Mouse (Mus musculus) midbrain, embryonic 11.5 days (tissue): ENCODE measurements around the gene Ppcdc. TPM values are rescaled to one million over a fixed set of nuclear protein-coding genes. Genes with fewer than 3 reads are reported as not detected.

Experiments used
- ATAC-seq: fragments of 200-750 bp; cut with Nextera tagmentation; 2 replicates; pipeline ENCODE4 v1.8.0; 2017; ENCODE audit warnings: moderate TSS enrichment, moderate library complexity; ENCODE audit not compliant: low FRiP score
- DNase-seq: peaks from one replicate; pipeline ENCODE4 v3.0.0; 2015; ENCODE audit warnings: low spot score; ENCODE audit errors: missing footprints
- H3K27ac ChIP-seq: fragments of 300-500 bp; sonication (generic); 2 replicates; pipeline ENCODE4 v1.5.1; 2014; ENCODE audit warnings: low read depth, low read length
- H3K27me3 ChIP-seq: fragments of 300-500 bp; sonication (generic); 2 replicates; pipeline ENCODE4 v1.6.1; 2014; ENCODE audit warnings: mild to moderate bottlenecking, low read length, moderate library complexity, mixed read lengths; ENCODE audit not compliant: control insufficient read depth, insufficient read depth
- H3K36me3 ChIP-seq: fragments of 300-500 bp; sonication (generic); 2 replicates; pipeline ENCODE4 v1.6.1; 2014; ENCODE audit warnings: mild to moderate bottlenecking, low read length, moderate library complexity, mixed read lengths; ENCODE audit not compliant: control insufficient read depth, insufficient read depth
- H3K4me1 ChIP-seq: fragments of 300-500 bp; sonication (generic); 2 replicates; pipeline ENCODE4 v1.6.1; 2014; ENCODE audit warnings: low read length; ENCODE audit not compliant: control insufficient read depth, insufficient read depth
- H3K4me2 ChIP-seq: fragments of 300-500 bp; sonication (generic); 2 replicates; pipeline ENCODE4 v1.6.1; 2014; ENCODE audit warnings: mild to moderate bottlenecking, moderate library complexity
- H3K4me3 ChIP-seq: fragments of 300-500 bp; sonication (generic); 2 replicates; pipeline ENCODE4 v1.5.1; 2014; ENCODE audit warnings: low read depth, low read length
- H3K9ac ChIP-seq: fragments of 300-500 bp; sonication (generic); 2 replicates; pipeline ENCODE4 v1.6.1; 2014; ENCODE audit warnings: low read length
- H3K9me3 ChIP-seq: fragments of 300-500 bp; sonication (generic); 2 replicates; pipeline ENCODE4 v1.6.1; 2016; ENCODE audit warnings: low read length; ENCODE audit not compliant: control insufficient read depth
- WGBS: fragments of 180-500 bp; shearing (Covaris S2); extraction: QIAGEN DNeasy Blood & Tissue Kit; methylation state at CpG from one replicate; pipeline ENCODE4 v1.1.7; 2014; 5-methylcytosine and 5-hydroxymethylcytosine counted together
- polyA plus RNA-seq: library from polyadenylated mRNA; unstranded; fragments of >200 nt; fragmentation: Nextera tagmentation; extraction: Ambion mirVana; gene quantifications from 2 replicates; pipeline ENCODE4 v1.2.1, GENCODE M21; 2014

The Ppcdc gene
- polyA plus RNA-seq, 1 experiment from 2014 or later: 22.9 TPM

GRCm38 (mm10) chr9:57453516-57453915 lies 13.6 kb upstream of the Ppcdc start:
- H3K27me3 ChIP-seq: no peaks in the 10 kb centered on the region
- H3K27ac ChIP-seq: no peak overlapping the region
- no peak overlapping the region for H3K4me2 ChIP-seq
- peaks cover 4% of the 10 kb centered on the region; the same call in 1 of the 2 replicates for H3K36me3 ChIP-seq
- ATAC-seq (no peak), DNase-seq (no peak)
- H3K4me3 ChIP-seq: no peak overlapping the region
- no peak overlapping the region for H3K9ac ChIP-seq
- no peaks in the 10 kb centered on the region for H3K4me1 ChIP-seq
- 91% methylated on average over 4 of the region's 4 CpGs for WGBS
- no peaks in the 10 kb centered on the region for H3K9me3 ChIP-seq

- H3K4me3 ChIP-seq: no peak overlapping the region
- no peaks in the 10 kb centered on the region for H3K4me1 ChIP-seq
- no peak overlapping the region for H3K9ac ChIP-seq
- peaks cover 4% of the 10 kb centered on the region; the same call in 1 of the 2 replicates for H3K36me3 ChIP-seq
- no peaks in the 10 kb centered on the region for H3K9me3 ChIP-seq
- ATAC-seq (no peak), DNase-seq (no peak)
- H3K27ac ChIP-seq: no peak overlapping the region
- WGBS: 90% methylated on average over 8 of the region's 8 CpGs
- no peak overlapping the region for H3K4me2 ChIP-seq
- no peaks in the 10 kb centered on the region for H3K27me3 ChIP-seq
Measured at GRCm38 (mm10) chr9:57452624-57453462, 12.9 kb upstream of the Ppcdc start.

GRCm38 (mm10) chr9:57449715-57450114 lies 9.8 kb upstream of the Ppcdc start:
- Histone ChIP-seq H3K36me3 (peaks cover 4% of the 10 kb centered on the region; the same call in 1 of the 2 replicates), H3K4me3 (no peak overlapping the region), H3K27ac (no peak overlapping the region), H3K9ac (no peak overlapping the region), H3K4me1 (no peaks in the 10 kb centered on the region), H3K4me2 (no peak overlapping the region), H3K9me3 (no peaks in the 10 kb centered on the region), H3K27me3 (no peaks in the 10 kb centered on the region)
- no peak for ATAC-seq
- WGBS: 79% methylated on average over 1 of the region's 1 CpGs
- DNase-seq: peak; percentile 88

- no peak for ATAC-seq
- Histone ChIP-seq H3K9ac (no peak overlapping the region), H3K4me1 (no peaks in the 10 kb centered on the region; the same call in 1 of the 2 replicates), H3K27ac (no peak overlapping the region), H3K4me2 (no peak overlapping the region), H3K9me3 (no peaks in the 10 kb centered on the region), H3K27me3 (no peaks in the 10 kb centered on the region), H3K36me3 (no peaks in the 10 kb centered on the region), H3K4me3 (no peak overlapping the region)
- WGBS: 96% methylated on average over 1 of the region's 1 CpGs
- no peak for DNase-seq
Measured at GRCm38 (mm10) chr9:57440620-57441019, 696 bp upstream of the Ppcdc start.

GRCm38 (mm10) chr9:57439083-57439482 lies 841 bp downstream of the Ppcdc start:
- 65% methylated on average over 7 of the region's 7 CpGs for whole genome bisulfite sequencing
- Histone ChIP-seq H3K4me3 (peak overlapping the region; percentile 41), H3K9ac (peak overlapping the region; percentile 84), H3K9me3 (no peaks in the 10 kb centered on the region), H3K36me3 (no peaks in the 10 kb centered on the region), H3K27ac (no peak overlapping the region), H3K4me1 (no peaks in the 10 kb centered on the region; the same call in 1 of the 2 replicates), H3K27me3 (no peaks in the 10 kb centered on the region), H3K4me2 (peak overlapping the region; percentile 70)
- DNase-seq (no peak), ATAC-seq (no peak)

GRCm38 (mm10) chr9:57437896-57438614 lies 1.9 kb downstream of the Ppcdc start:
- H3K27ac ChIP-seq: no peak overlapping the region
- no peaks in the 10 kb centered on the region for H3K27me3 ChIP-seq
- H3K9me3 ChIP-seq: no peaks in the 10 kb centered on the region
- DNase-seq (no peak), ATAC-seq (no peak)
- no peak overlapping the region for H3K4me2 ChIP-seq
- H3K9ac ChIP-seq: no peak overlapping the region
- H3K36me3 ChIP-seq: no peaks in the 10 kb centered on the region
- no peak overlapping the region for H3K4me3 ChIP-seq
- WGBS: 68% methylated on average over 10 of the region's 10 CpGs
- peaks cover 3% of the 10 kb centered on the region; the same call in 1 of the 2 replicates for H3K4me1 ChIP-seq

GRCm38 (mm10) chr9:57436166-57436565 lies 3.8 kb downstream of the Ppcdc start:
- Histone ChIP-seq H3K4me3 (no peak overlapping the region), H3K9ac (no peak overlapping the region), H3K9me3 (no peaks in the 10 kb centered on the region), H3K27ac (no peak overlapping the region), H3K4me1 (peaks cover 5% of the 10 kb centered on the region; the same call in 1 of the 2 replicates), H3K4me2 (no peak overlapping the region), H3K36me3 (no peaks in the 10 kb centered on the region), H3K27me3 (no peaks in the 10 kb centered on the region)
- ATAC-seq: no peak
- no peak for DNase-seq
- 86% methylated on average over 5 of the region's 5 CpGs for WGBS

GRCm38 (mm10) chr9:57434405-57435165 lies 5.3 kb downstream of the Ppcdc start:
- Histone ChIP-seq H3K4me1 (peaks cover 10% of the 10 kb centered on the region; the same call in 1 of the 2 replicates), H3K9me3 (no peaks in the 10 kb centered on the region)
- no peak for DNase-seq

More at GRCm38 (mm10) chr9:57434405-57435165, 5.3 kb downstream of the Ppcdc start:
- Histone ChIP-seq H3K36me3 (no peaks in the 10 kb centered on the region), H3K27me3 (no peaks in the 10 kb centered on the region), H3K27ac (no peak overlapping the region), H3K4me2 (no peak overlapping the region), H3K4me3 (no peak overlapping the region), H3K9ac (no peak overlapping the region)
- 85% methylated on average over 11 of the region's 11 CpGs for WGBS
- ATAC-seq: no peak
